Mouse (Mus musculus): ENCODE measurements around the gene Usp29. TPM values are rescaled to one million over a fixed set of nuclear protein-coding genes. Genes with fewer than 3 reads are reported as not detected.
A peak's percentile ranks its signal among the peaks of the same experiment; 100 is the strongest.

Gene Usp29
- polyA plus RNA-seq, 1 experiment from 2014 or later, result 14.4 TPM

- 86% methylated on average over 10 of the region's 10 CpGs for WGBS
- Histone ChIP-seq H3K9me3 (ENCODE audit: control insufficient read depth, low read length) (no peaks in the 10 kb centered on the region), H3K36me3 (ENCODE audit: control insufficient read depth, insufficient read depth, low read length) (no peaks in the 10 kb centered on the region), H3K27ac (ENCODE audit: low read depth, low read length) (no peak overlapping the region), H3K4me1 (replicated peaks; ENCODE audit: control insufficient read depth, insufficient read depth, low read length) (peaks cover 2% of the 10 kb centered on the region; the same call in 1 of the 2 replicates), H3K4me3 (ENCODE audit: low read depth, low read length) (no peak overlapping the region), H3K4me2 (ENCODE audit: low read depth, low read length, severe bottlenecking) (no peak overlapping the region), H3K9ac (ENCODE audit: low read length) (no peak overlapping the region), H3K27me3 (ENCODE audit: control insufficient read depth, insufficient read depth, low read length) (no peaks in the 10 kb centered on the region)
- DNase-seq (ENCODE audit: low spot score) (no peak), ATAC-seq (replicated peaks; ENCODE audit: low FRiP score) (no peak)
These were observed 46.1 kb downstream of the Usp29 start for GRCm38 (mm10) chr7:6776314-6777059.

GRCm38 (mm10) chr7:6777107-6777506 lies 46.7 kb downstream of the Usp29 start:
- 71% methylated on average over 2 of the region's 2 CpGs for WGBS
- H3K4me3 ChIP-seq (ENCODE audit: low read depth, low read length), result no peak overlapping the region
- no peak for ATAC-seq (replicated peaks; ENCODE audit: low FRiP score)
- H3K4me1 ChIP-seq (replicated peaks; ENCODE audit: control insufficient read depth, insufficient read depth, low read length), result peaks cover 3% of the 10 kb centered on the region; the same call in 1 of the 2 replicates
- no peak for DNase-seq (ENCODE audit: low spot score)
- H3K4me2 ChIP-seq (ENCODE audit: low read depth, low read length, severe bottlenecking), result no peak overlapping the region
- no peak overlapping the region for H3K27ac ChIP-seq (ENCODE audit: low read depth, low read length)
- no peaks in the 10 kb centered on the region for H3K27me3 ChIP-seq (ENCODE audit: control insufficient read depth, insufficient read depth, low read length)
- H3K9ac ChIP-seq (ENCODE audit: low read length), result no peak overlapping the region
- no peaks in the 10 kb centered on the region for H3K9me3 ChIP-seq (ENCODE audit: control insufficient read depth, low read length)
- H3K36me3 ChIP-seq (ENCODE audit: control insufficient read depth, insufficient read depth, low read length), result no peaks in the 10 kb centered on the region

- Histone ChIP-seq H3K9ac (ENCODE audit: low read length) (no peak overlapping the region), H3K4me2 (ENCODE audit: low read depth, low read length, severe bottlenecking) (no peak overlapping the region), H3K9me3 (ENCODE audit: control insufficient read depth, low read length) (no peaks in the 10 kb centered on the region), H3K27ac (ENCODE audit: low read depth, low read length) (no peak overlapping the region), H3K27me3 (ENCODE audit: control insufficient read depth, insufficient read depth, low read length) (no peaks in the 10 kb centered on the region), H3K4me3 (ENCODE audit: low read depth, low read length) (no peak overlapping the region), H3K4me1 (replicated peaks; ENCODE audit: control insufficient read depth, insufficient read depth, low read length) (peaks cover 3% of the 10 kb centered on the region; the same call in 1 of the 2 replicates), H3K36me3 (ENCODE audit: control insufficient read depth, insufficient read depth, low read length) (no peaks in the 10 kb centered on the region)
- DNase-seq (ENCODE audit: low spot score), result no peak
- ATAC-seq (replicated peaks; ENCODE audit: low FRiP score), result no peak
- 68% methylated on average over 4 of the region's 4 CpGs for WGBS
These were observed 47.3 kb downstream of the Usp29 start for GRCm38 (mm10) chr7:6777689-6778088.

- Histone ChIP-seq H3K9me3 (ENCODE audit: control insufficient read depth, low read length) (no peaks in the 10 kb centered on the region), H3K27me3 (ENCODE audit: control insufficient read depth, insufficient read depth, low read length) (peaks cover 2% of the 10 kb centered on the region; the same call in 1 of the 2 replicates), H3K4me2 (ENCODE audit: low read depth, low read length, severe bottlenecking) (no peak overlapping the region), H3K27ac (ENCODE audit: low read depth, low read length) (no peak overlapping the region), H3K4me1 (replicated peaks; ENCODE audit: control insufficient read depth, insufficient read depth, low read length) (peaks cover 3% of the 10 kb centered on the region; the same call in 1 of the 2 replicates), H3K36me3 (ENCODE audit: control insufficient read depth, insufficient read depth, low read length) (no peaks in the 10 kb centered on the region), H3K9ac (ENCODE audit: low read length) (no peak overlapping the region), H3K4me3 (ENCODE audit: low read depth, low read length) (no peak overlapping the region)
- ATAC-seq (replicated peaks; ENCODE audit: low FRiP score) (no peak), DNase-seq (ENCODE audit: low spot score) (no peak)
- 93% methylated on average over 5 of the region's 5 CpGs for WGBS
These were observed 48.8 kb downstream of the Usp29 start for GRCm38 (mm10) chr7:6779172-6779571.

GRCm38 (mm10) chr7:6781541-6781940 lies 51.2 kb downstream of the Usp29 start:
- ATAC-seq (replicated peaks; ENCODE audit: low FRiP score), result no peak
- peaks cover 2% of the 10 kb centered on the region; the same call in 1 of the 2 replicates for H3K27me3 ChIP-seq (ENCODE audit: control insufficient read depth, insufficient read depth, low read length)
- H3K27ac ChIP-seq (ENCODE audit: low read depth, low read length), result peak overlapping the region; percentile 41
- H3K4me3 ChIP-seq (ENCODE audit: low read depth, low read length), result no peak overlapping the region
- peaks cover 9% of the 10 kb centered on the region for H3K4me1 ChIP-seq (replicated peaks; ENCODE audit: control insufficient read depth, insufficient read depth, low read length)
- DNase-seq (ENCODE audit: low spot score), result peak; percentile 65
- 29% methylated on average over 11 of the region's 11 CpGs for WGBS
- H3K36me3 ChIP-seq (ENCODE audit: control insufficient read depth, insufficient read depth, low read length), result no peaks in the 10 kb centered on the region
- no peak overlapping the region for H3K9ac ChIP-seq (ENCODE audit: low read length)
- no peaks in the 10 kb centered on the region for H3K9me3 ChIP-seq (ENCODE audit: control insufficient read depth, low read length)
- H3K4me2 ChIP-seq (ENCODE audit: low read depth, low read length, severe bottlenecking), result no peak overlapping the region

- H3K27me3 ChIP-seq (ENCODE audit: control insufficient read depth, insufficient read depth, low read length), result peaks cover 2% of the 10 kb centered on the region; the same call in 1 of the 2 replicates
- peak overlapping the region; percentile 15; the same call in 1 of the 2 replicates for H3K4me2 ChIP-seq (ENCODE audit: low read depth, low read length, severe bottlenecking)
- ATAC-seq (replicated peaks; ENCODE audit: low FRiP score) (peak; percentile 81), DNase-seq (ENCODE audit: low spot score) (peak; percentile 57)
- H3K27ac ChIP-seq (ENCODE audit: low read depth, low read length), result no peak overlapping the region
- no peaks in the 10 kb centered on the region for H3K9me3 ChIP-seq (ENCODE audit: control insufficient read depth, low read length)
- H3K4me1 ChIP-seq (replicated peaks; ENCODE audit: control insufficient read depth, insufficient read depth, low read length), result peaks cover 9% of the 10 kb centered on the region
- 5% methylated on average over 8 of the region's 8 CpGs for WGBS
- no peak overlapping the region for H3K9ac ChIP-seq (ENCODE audit: low read length)
- H3K36me3 ChIP-seq (ENCODE audit: control insufficient read depth, insufficient read depth, low read length), result no peaks in the 10 kb centered on the region
- no peak overlapping the region for H3K4me3 ChIP-seq (ENCODE audit: low read depth, low read length)
These were observed 54.1 kb downstream of the Usp29 start for GRCm38 (mm10) chr7:6784340-6785073.

GRCm38 (mm10) chr7:6787000-6787399 lies 56.6 kb downstream of the Usp29 start:
- H3K4me2 ChIP-seq (ENCODE audit: low read depth, low read length, severe bottlenecking), result no peak overlapping the region
- DNase-seq (ENCODE audit: low spot score), result no peak
- H3K9ac ChIP-seq (ENCODE audit: low read length), result no peak overlapping the region
- no peak overlapping the region for H3K4me3 ChIP-seq (ENCODE audit: low read depth, low read length)
- peaks cover 6% of the 10 kb centered on the region for H3K4me1 ChIP-seq (replicated peaks; ENCODE audit: control insufficient read depth, insufficient read depth, low read length)
- ATAC-seq (replicated peaks; ENCODE audit: low FRiP score), result no peak
- WGBS, result 90% methylated on average over 2 of the region's 2 CpGs
- no peaks in the 10 kb centered on the region for H3K36me3 ChIP-seq (ENCODE audit: control insufficient read depth, insufficient read depth, low read length)
- H3K9me3 ChIP-seq (ENCODE audit: control insufficient read depth, low read length), result no peaks in the 10 kb centered on the region
- peaks cover 2% of the 10 kb centered on the region; the same call in 1 of the 2 replicates for H3K27me3 ChIP-seq (ENCODE audit: control insufficient read depth, insufficient read depth, low read length)
- no peak overlapping the region for H3K27ac ChIP-seq (ENCODE audit: low read depth, low read length)

GRCm38 (mm10) chr7:6788101-6788500 lies 57.7 kb downstream of the Usp29 start:
- Histone ChIP-seq H3K4me3 (ENCODE audit: low read depth, low read length) (no peak overlapping the region), H3K4me1 (replicated peaks; ENCODE audit: control insufficient read depth, insufficient read depth, low read length) (peaks cover 6% of the 10 kb centered on the region), H3K9ac (ENCODE audit: low read length) (no peak overlapping the region), H3K9me3 (ENCODE audit: control insufficient read depth, low read length) (no peaks in the 10 kb centered on the region), H3K36me3 (ENCODE audit: control insufficient read depth, insufficient read depth, low read length) (no peaks in the 10 kb centered on the region), H3K27ac (ENCODE audit: low read depth, low read length) (no peak overlapping the region), H3K4me2 (ENCODE audit: low read depth, low read length, severe bottlenecking) (no peak overlapping the region), H3K27me3 (ENCODE audit: control insufficient read depth, insufficient read depth, low read length) (peaks cover 2% of the 10 kb centered on the region; the same call in 1 of the 2 replicates)
- no peak for ATAC-seq (replicated peaks; ENCODE audit: low FRiP score)
- 83% methylated on average over 2 of the region's 2 CpGs for WGBS
- DNase-seq (ENCODE audit: low spot score), result no peak
